Mouse (Mus musculus) intestine, embryonic 16.5 days (tissue): ENCODE measurements around the gene F830045P16Rik. TPM values are rescaled to one million over a fixed set of nuclear protein-coding genes. Genes with fewer than 3 reads are reported as not detected.

ENCODE experiments used
- ATAC-seq: fragments of 200-750 bp; cut with Nextera tagmentation; 2 replicates; pipeline ENCODE4 v1.8.0; 2017; ENCODE audit warnings: moderate TSS enrichment, moderate library complexity
- H3K27ac ChIP-seq: fragments of 300-500 bp; sonication (generic); 2 replicates; pipeline ENCODE4 v1.5.1; 2014; ENCODE audit warnings: mild to moderate bottlenecking, low read length
- H3K27me3 ChIP-seq: fragments of 300-500 bp; sonication (generic); replicated peaks from 2 replicates; pipeline ENCODE4 v1.6.1; 2014; ENCODE audit warnings: low read length, control low read depth, mixed read lengths; ENCODE audit not compliant: control insufficient read depth, insufficient read depth
- H3K36me3 ChIP-seq: fragments of 300-500 bp; sonication (generic); 2 replicates; pipeline ENCODE4 v1.6.1; 2014; ENCODE audit warnings: low read length, control low read depth; ENCODE audit not compliant: control insufficient read depth, insufficient read depth
- H3K4me1 ChIP-seq: fragments of 300-500 bp; sonication (generic); 2 replicates; pipeline ENCODE4 v1.6.1; 2014; ENCODE audit warnings: low read length, control low read depth, mixed read lengths; ENCODE audit not compliant: control insufficient read depth, insufficient read depth
- H3K4me2 ChIP-seq: fragments of 300-500 bp; sonication (generic); 2 replicates; pipeline ENCODE4 v1.6.1; 2014; ENCODE audit warnings: low read depth, low read length, control low read depth
- H3K4me3 ChIP-seq: fragments of 300-500 bp; sonication (generic); 2 replicates; pipeline ENCODE4 v1.5.1; 2014; ENCODE audit warnings: mild to moderate bottlenecking, low read length
- H3K9ac ChIP-seq: fragments of 300-500 bp; sonication (generic); 2 replicates; pipeline ENCODE4 v1.6.1; 2014; ENCODE audit warnings: low read depth, low read length
- H3K9me3 ChIP-seq: fragments of 300-500 bp; sonication (generic); 2 replicates; pipeline ENCODE4 v1.6.1; 2016; ENCODE audit warnings: low read length, control low read depth; ENCODE audit not compliant: control insufficient read depth
- WGBS: fragments of 180-500 bp; shearing (Covaris S2); extraction: QIAGEN DNeasy Blood & Tissue Kit; methylation state at CpG from one replicate; pipeline ENCODE4 v1.1.7; 2014; 5-methylcytosine and 5-hydroxymethylcytosine counted together
- polyA plus RNA-seq: library from polyadenylated mRNA; unstranded; fragments of >200 nt; fragmentation: Nextera tagmentation; extraction: Ambion mirVana; gene quantifications from 2 replicates; pipeline ENCODE4 v1.2.1, GENCODE M21; 2015

Gene F830045P16Rik
- polyA plus RNA-seq, 1 experiment from 2014 or later: not detected

- no peaks in the 10 kb centered on the region for H3K27me3 ChIP-seq
- no peak overlapping the region for H3K4me2 ChIP-seq
- 47% methylated on average over 1 of the region's 1 CpGs for WGBS
- no peaks in the 10 kb centered on the region for H3K9me3 ChIP-seq
- ATAC-seq: no peak
- no peak overlapping the region for H3K9ac ChIP-seq
- H3K27ac ChIP-seq: no peak overlapping the region
- no peak overlapping the region for H3K4me3 ChIP-seq
- no peaks in the 10 kb centered on the region for H3K36me3 ChIP-seq
- no peaks in the 10 kb centered on the region for H3K4me1 ChIP-seq
These were observed 101.2 kb downstream of the F830045P16Rik start for GRCm38 (mm10) chr2:129435154-129435553.

GRCm38 (mm10) chr2:129423741-129424140 is 112.7 kb downstream of the F830045P16Rik start:
- 65% methylated on average over 3 of the region's 3 CpGs for WGBS
- Histone ChIP-seq H3K27me3 (no peaks in the 10 kb centered on the region), H3K9ac (no peak overlapping the region), H3K36me3 (no peaks in the 10 kb centered on the region), H3K4me3 (no peak overlapping the region), H3K9me3 (no peaks in the 10 kb centered on the region), H3K4me2 (no peak overlapping the region), H3K4me1 (no peaks in the 10 kb centered on the region), H3K27ac (no peak overlapping the region)
- no peak for ATAC-seq

- ATAC-seq: no peak
- WGBS: 78% methylated on average over 10 of the region's 10 CpGs
- no peak overlapping the region for H3K4me2 ChIP-seq
These were observed 115.4 kb downstream of the F830045P16Rik start for GRCm38 (mm10) chr2:129420897-129421561.

DNA sequence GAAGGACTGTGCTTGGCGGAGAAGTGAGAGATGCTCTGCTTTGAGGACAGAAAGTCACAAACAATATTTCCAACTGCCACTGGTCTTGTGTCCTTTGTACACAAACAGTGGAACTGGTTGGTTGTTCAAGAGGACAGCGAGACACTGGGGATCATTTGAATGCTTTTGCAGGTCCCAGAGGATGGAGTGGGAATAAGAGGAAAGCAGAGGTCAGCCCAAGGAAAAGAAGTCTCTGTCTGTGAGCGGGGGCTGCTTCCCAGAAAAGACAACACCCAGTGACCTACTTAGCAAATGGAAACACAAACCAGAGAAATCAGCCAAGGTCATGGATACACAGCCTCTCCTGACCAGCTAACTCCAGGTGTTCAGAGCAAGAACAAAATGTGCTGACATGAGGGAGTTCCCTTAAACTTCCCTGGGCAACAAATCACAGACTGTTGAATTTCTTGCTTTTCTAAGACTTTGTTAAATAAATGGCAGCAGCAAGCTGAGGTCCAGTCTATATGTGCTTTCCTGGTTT is 117.0 kb downstream of the F830045P16Rik start:
- H3K27me3 ChIP-seq: 0 out of 2 replicates have a peak, but pooled peaks cover 1% of the 10 kb centered on the region
- no peak overlapping the region for H3K4me2 ChIP-seq
- no peak overlapping the region for H3K9ac ChIP-seq
- H3K4me3 ChIP-seq: no peak overlapping the region
- H3K4me1 ChIP-seq: no peaks in the 10 kb centered on the region
- H3K9me3 ChIP-seq: no peaks in the 10 kb centered on the region
- H3K36me3 ChIP-seq: no peaks in the 10 kb centered on the region
- no peak overlapping the region for H3K27ac ChIP-seq
- WGBS: 85% methylated on average over 3 of the region's 3 CpGs
- ATAC-seq: no peak

More at GRCm38 (mm10) chr2:129420897-129421561, 115.4 kb downstream of the F830045P16Rik start:
- H3K36me3 ChIP-seq: no peaks in the 10 kb centered on the region
- H3K4me1 ChIP-seq: no peaks in the 10 kb centered on the region
- H3K4me3 ChIP-seq: no peak overlapping the region
- H3K27ac ChIP-seq: no peak overlapping the region
- H3K9ac ChIP-seq: no peak overlapping the region
- no peaks in the 10 kb centered on the region for H3K27me3 ChIP-seq
- H3K9me3 ChIP-seq: no peaks in the 10 kb centered on the region

GRCm38 (mm10) chr2:129414593-129414992 is 121.8 kb downstream of the F830045P16Rik start:
- Histone ChIP-seq H3K9ac (no peak overlapping the region), H3K27ac (no peak overlapping the region), H3K4me3 (no peak overlapping the region), H3K36me3 (no peaks in the 10 kb centered on the region), H3K4me1 (no peaks in the 10 kb centered on the region), H3K27me3 (0 out of 2 replicates have a peak, but pooled peaks cover 4% of the 10 kb centered on the region), H3K4me2 (no peak overlapping the region), H3K9me3 (no peaks in the 10 kb centered on the region)
- WGBS: 80% methylated on average over 3 of the region's 3 CpGs
- ATAC-seq: no peak

- no peaks in the 10 kb centered on the region for H3K4me1 ChIP-seq
- no peaks in the 10 kb centered on the region for H3K9me3 ChIP-seq
- no peak overlapping the region for H3K9ac ChIP-seq
- H3K4me3 ChIP-seq: no peak overlapping the region
- no peaks in the 10 kb centered on the region for H3K36me3 ChIP-seq
- ATAC-seq: peak; percentile 68; the same call in 1 of the 2 replicates
- no peak overlapping the region for H3K4me2 ChIP-seq
- WGBS: 52% methylated on average over 6 of the region's 6 CpGs
- H3K27ac ChIP-seq: no peak overlapping the region
- 0 out of 2 replicates have a peak, but pooled peaks cover 4% of the 10 kb centered on the region for H3K27me3 ChIP-seq
These were observed 122.9 kb downstream of the F830045P16Rik start for GRCm38 (mm10) chr2:129413488-129413887.

- WGBS: 62% methylated on average over 3 of the region's 3 CpGs
- no peak overlapping the region for H3K4me3 ChIP-seq
These were observed 124.8 kb downstream of the F830045P16Rik start for GRCm38 (mm10) chr2:129411651-129412050.

DNA sequence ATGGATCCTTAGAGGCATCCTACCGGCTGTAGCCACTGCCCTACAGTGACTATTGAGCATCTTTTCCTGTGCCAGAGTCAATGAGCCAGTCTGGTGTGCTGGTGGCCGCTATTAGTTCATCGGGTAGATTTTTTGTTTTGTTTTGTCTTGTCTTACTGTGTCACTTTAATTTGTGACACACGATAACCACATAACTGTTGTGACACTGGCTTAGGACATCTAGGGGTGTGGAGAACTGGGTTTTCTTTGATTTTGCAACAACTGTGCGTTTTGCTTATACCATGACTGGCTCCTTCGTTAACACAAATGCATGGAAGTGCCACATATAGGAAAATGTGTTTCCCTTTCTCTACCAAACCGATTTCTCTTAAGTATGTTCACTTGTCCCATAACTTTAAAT is 126.1 kb downstream of the F830045P16Rik start:
- Histone ChIP-seq H3K9me3 (no peaks in the 10 kb centered on the region), H3K9ac (no peak overlapping the region), H3K4me2 (no peak overlapping the region), H3K27me3 (0 out of 2 replicates have a peak, but pooled peaks cover 4% of the 10 kb centered on the region), H3K27ac (no peak overlapping the region), H3K36me3 (no peaks in the 10 kb centered on the region), H3K4me1 (no peaks in the 10 kb centered on the region), H3K4me3 (no peak overlapping the region)
- no peak for ATAC-seq
- 89% methylated on average over 7 of the region's 7 CpGs for WGBS

More at GRCm38 (mm10) chr2:129411651-129412050, 124.8 kb downstream of the F830045P16Rik start:
- Histone ChIP-seq H3K36me3 (no peaks in the 10 kb centered on the region), H3K4me1 (no peaks in the 10 kb centered on the region), H3K9me3 (no peaks in the 10 kb centered on the region), H3K9ac (no peak overlapping the region), H3K27ac (no peak overlapping the region), H3K4me2 (no peak overlapping the region), H3K27me3 (0 out of 2 replicates have a peak, but pooled peaks cover 4% of the 10 kb centered on the region)
- ATAC-seq: no peak

DNA sequence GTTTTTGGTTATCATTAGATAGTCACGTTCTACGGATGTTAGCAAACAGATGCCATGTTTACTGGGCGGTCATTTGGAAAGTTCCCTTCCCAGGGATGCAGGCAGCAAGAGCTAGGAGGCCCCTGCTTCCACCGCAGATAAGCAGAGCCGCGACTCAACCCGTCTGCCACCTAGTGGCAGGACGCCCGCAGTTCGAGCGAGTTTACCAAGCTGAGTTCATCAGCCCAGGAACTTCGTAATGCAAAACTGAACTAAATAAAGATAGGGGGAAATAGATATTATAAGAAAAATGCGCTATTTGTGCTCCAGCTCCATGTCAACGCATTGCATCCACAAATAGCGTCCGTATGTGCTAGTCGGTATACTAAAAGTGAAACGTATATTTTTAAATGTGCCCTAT is 127.9 kb downstream of the F830045P16Rik start:
- H3K36me3 ChIP-seq: no peaks in the 10 kb centered on the region
- no peak overlapping the region for H3K4me3 ChIP-seq
- H3K27me3 ChIP-seq: no peaks in the 10 kb centered on the region
- no peak overlapping the region for H3K9ac ChIP-seq
- no peaks in the 10 kb centered on the region for H3K9me3 ChIP-seq
- WGBS: 17% methylated on average over 18 of the region's 18 CpGs
- no peaks in the 10 kb centered on the region for H3K4me1 ChIP-seq
- no peak overlapping the region for H3K4me2 ChIP-seq
- peak; percentile 66; the same call in 1 of the 2 replicates for ATAC-seq
- H3K27ac ChIP-seq: no peak overlapping the region
